Mouse (Mus musculus) midbrain, embryonic 15.5 days (tissue): ENCODE results near the gene Stk39. TPM values are rescaled to one million over a fixed set of nuclear protein-coding genes. Genes with fewer than 3 reads are reported as not detected.
"Not testable (repeated sequence)": the region's sequence is repeated elsewhere in the genome, so short reads cannot be mapped to it uniquely, and the experiment has no call there.

Experiments used
- ATAC-seq: fragments of 200-750 bp; cut with Nextera tagmentation; replicated peaks from 2 replicates; pipeline ENCODE4 v1.8.0; 2017; ENCODE audit warnings: moderate TSS enrichment
- H3K27ac ChIP-seq: fragments of 300-500 bp; sonication (generic); 2 replicates; pipeline ENCODE4 v1.5.1; 2015; ENCODE audit warnings: mild to moderate bottlenecking, inconsistent platforms
- H3K27me3 ChIP-seq: fragments of 300-500 bp; sonication (generic); replicated peaks from 2 replicates; pipeline ENCODE4 v1.6.1; 2015; ENCODE audit warnings: inconsistent platforms
- H3K36me3 ChIP-seq: fragments of 300-500 bp; sonication (generic); replicated peaks from 2 replicates; pipeline ENCODE4 v1.6.1; 2015; ENCODE audit warnings: inconsistent platforms
- H3K4me1 ChIP-seq: fragments of 300-500 bp; sonication (generic); 2 replicates; pipeline ENCODE4 v1.6.1; 2015; ENCODE audit warnings: inconsistent platforms
- H3K4me2 ChIP-seq: fragments of 300-500 bp; sonication (generic); 2 replicates; pipeline ENCODE4 v1.6.1; 2015; ENCODE audit warnings: inconsistent platforms, mild to moderate bottlenecking, moderate library complexity
- H3K4me3 ChIP-seq: fragments of 300-500 bp; sonication (generic); 2 replicates; pipeline ENCODE4 v1.5.1; 2015; ENCODE audit warnings: mild to moderate bottlenecking, inconsistent platforms
- H3K9ac ChIP-seq: fragments of 300-500 bp; sonication (generic); 2 replicates; pipeline ENCODE4 v1.6.1; 2015; ENCODE audit warnings: mild to moderate bottlenecking, inconsistent platforms
- H3K9me3 ChIP-seq: fragments of 300-500 bp; sonication (generic); 2 replicates; pipeline ENCODE4 v1.6.1; 2016; ENCODE audit warnings: inconsistent platforms
- whole genome bisulfite sequencing: fragments of 180-500 bp; shearing (Covaris S2); methylation state at CpG from one replicate; pipeline ENCODE4 v1.1.7; 2015; ENCODE audit warnings: mixed read lengths; 5-methylcytosine and 5-hydroxymethylcytosine counted together
- polyA plus RNA-seq: library from polyadenylated mRNA; unstranded; fragments of >200 nt; fragmentation: Nextera tagmentation; extraction: Ambion mirVana; gene quantifications from 2 replicates; pipeline ENCODE4 v1.2.1, GENCODE M21; 2015

Gene Stk39
- polyA plus RNA-seq, 1 experiment from 2014 or later = 22.7 TPM

- H3K9me3 ChIP-seq = no peaks in the 10 kb centered on the region
- no peaks in the 10 kb centered on the region for H3K36me3 ChIP-seq
- H3K9ac ChIP-seq = no peak overlapping the region
- no peaks in the 10 kb centered on the region for H3K4me1 ChIP-seq
- 61% methylated on average over 4 of the region's 4 CpGs for WGBS
- H3K4me3 ChIP-seq = no peak overlapping the region
- no peak overlapping the region for H3K27ac ChIP-seq
- H3K27me3 ChIP-seq = no peaks in the 10 kb centered on the region
- H3K4me2 ChIP-seq = no peak overlapping the region
- no peak for ATAC-seq
These were observed 222.1 kb downstream of the Stk39 start for GRCm38 (mm10) chr2:68249855-68250424.

- 41% methylated on average over 3 of the region's 3 CpGs for WGBS
- H3K27ac ChIP-seq = no peak overlapping the region
- no peaks in the 10 kb centered on the region for H3K9me3 ChIP-seq
- no peaks in the 10 kb centered on the region for H3K36me3 ChIP-seq
- no peaks in the 10 kb centered on the region for H3K27me3 ChIP-seq
- H3K4me1 ChIP-seq = no peaks in the 10 kb centered on the region
- no peak overlapping the region for H3K4me3 ChIP-seq
- 0 out of 2 replicates have a peak, but pooled peaks have one; percentile 44 for ATAC-seq
- no peak overlapping the region for H3K9ac ChIP-seq
- H3K4me2 ChIP-seq = no peak overlapping the region
These were observed 225.8 kb downstream of the Stk39 start for GRCm38 (mm10) chr2:68246284-68246683.

GRCm38 (mm10) chr2:68244556-68244955 lies 227.5 kb downstream of the Stk39 start:
- Histone ChIP-seq H3K27ac (no peak overlapping the region), H3K27me3 (no peaks in the 10 kb centered on the region), H3K4me2 (no peak overlapping the region), H3K9me3 (no peaks in the 10 kb centered on the region), H3K4me1 (no peaks in the 10 kb centered on the region), H3K36me3 (no peaks in the 10 kb centered on the region), H3K9ac (no peak overlapping the region), H3K4me3 (no peak overlapping the region)
- 93% methylated on average over 1 of the region's 1 CpGs for WGBS
- no peak for ATAC-seq

GRCm38 (mm10) chr2:68243879-68244553 lies 228.1 kb downstream of the Stk39 start:
- no peak for ATAC-seq
- Histone ChIP-seq H3K4me1 (no peaks in the 10 kb centered on the region), H3K9me3 (no peaks in the 10 kb centered on the region), H3K27ac (no peak overlapping the region), H3K4me2 (no peak overlapping the region), H3K27me3 (no peaks in the 10 kb centered on the region), H3K9ac (no peak overlapping the region), H3K4me3 (no peak overlapping the region), H3K36me3 (no peaks in the 10 kb centered on the region)
- 77% methylated on average over 12 of the region's 12 CpGs for WGBS

GRCm38 (mm10) chr2:68243273-68243672 lies 228.8 kb downstream of the Stk39 start:
- WGBS = 72% methylated on average over 3 of the region's 3 CpGs
- no peaks in the 10 kb centered on the region for H3K27me3 ChIP-seq
- peak; percentile 46 for ATAC-seq
- H3K4me3 ChIP-seq = no peak overlapping the region
- H3K9me3 ChIP-seq = no peaks in the 10 kb centered on the region
- H3K27ac ChIP-seq = no peak overlapping the region
- H3K36me3 ChIP-seq = no peaks in the 10 kb centered on the region
- no peak overlapping the region for H3K4me2 ChIP-seq
- H3K9ac ChIP-seq = no peak overlapping the region
- no peaks in the 10 kb centered on the region for H3K4me1 ChIP-seq

GRCm38 (mm10) chr2:68242069-68242468 lies 230.0 kb downstream of the Stk39 start:
- Histone ChIP-seq H3K4me1 (no peaks in the 10 kb centered on the region), H3K27ac (no peak overlapping the region), H3K27me3 (no peaks in the 10 kb centered on the region), H3K36me3 (no peaks in the 10 kb centered on the region), H3K4me2 (no peak overlapping the region), H3K9me3 (no peaks in the 10 kb centered on the region), H3K4me3 (no peak overlapping the region), H3K9ac (no peak overlapping the region)
- ATAC-seq = no peak
- 86% methylated on average over 3 of the region's 3 CpGs for WGBS

- Histone ChIP-seq H3K4me1 (no peaks in the 10 kb centered on the region), H3K27ac (no peak overlapping the region), H3K9me3 (no peaks in the 10 kb centered on the region), H3K4me2 (no peak overlapping the region), H3K27me3 (no peaks in the 10 kb centered on the region), H3K9ac (no peak overlapping the region), H3K36me3 (no peaks in the 10 kb centered on the region), H3K4me3 (no peak overlapping the region)
- ATAC-seq = no peak
- 98% methylated on average over 1 of the region's 1 CpGs for WGBS
These were observed 230.4 kb downstream of the Stk39 start for GRCm38 (mm10) chr2:68241640-68242039.

GRCm38 (mm10) chr2:68239415-68239814 lies 232.7 kb downstream of the Stk39 start:
- not testable (repeated sequence) for H3K4me2 ChIP-seq, H3K27ac ChIP-seq, ATAC-seq, H3K27me3 ChIP-seq, H3K9ac ChIP-seq, H3K4me1 ChIP-seq, H3K9me3 ChIP-seq, H3K4me3 ChIP-seq, H3K36me3 ChIP-seq
- 36% methylated on average over 4 of the region's 4 CpGs for WGBS

- WGBS = 93% methylated on average over 5 of the region's 5 CpGs
- Histone ChIP-seq H3K4me1 (no peaks in the 10 kb centered on the region), H3K9me3 (no peaks in the 10 kb centered on the region), H3K4me3 (no peak overlapping the region), H3K4me2 (no peak overlapping the region), H3K9ac (no peak overlapping the region), H3K27me3 (no peaks in the 10 kb centered on the region), H3K27ac (no peak overlapping the region), H3K36me3 (no peaks in the 10 kb centered on the region)
- ATAC-seq = no peak
These were observed 239.1 kb downstream of the Stk39 start for GRCm38 (mm10) chr2:68232929-68233328.

- Histone ChIP-seq H3K27me3 (no peaks in the 10 kb centered on the region), H3K9ac (no peak overlapping the region), H3K4me2 (no peak overlapping the region), H3K9me3 (no peaks in the 10 kb centered on the region), H3K4me3 (no peak overlapping the region), H3K4me1 (no peaks in the 10 kb centered on the region), H3K27ac (no peak overlapping the region), H3K36me3 (no peaks in the 10 kb centered on the region)
- ATAC-seq = no peak
- 90% methylated on average over 2 of the region's 2 CpGs for WGBS
These were observed 242.2 kb downstream of the Stk39 start for GRCm38 (mm10) chr2:68229872-68230271.

- H3K4me3 ChIP-seq = no peak overlapping the region
- no peak overlapping the region for H3K9ac ChIP-seq
- no peaks in the 10 kb centered on the region for H3K4me1 ChIP-seq
- 73% methylated on average over 2 of the region's 2 CpGs for WGBS
- no peak for ATAC-seq
- H3K27ac ChIP-seq = no peak overlapping the region
- H3K27me3 ChIP-seq = no peaks in the 10 kb centered on the region
- H3K4me2 ChIP-seq = no peak overlapping the region
- no peaks in the 10 kb centered on the region for H3K9me3 ChIP-seq
- H3K36me3 ChIP-seq = no peaks in the 10 kb centered on the region
These were observed 243.0 kb downstream of the Stk39 start for GRCm38 (mm10) chr2:68229081-68229480.

- Histone ChIP-seq H3K4me2 (no peak overlapping the region), H3K27ac (no peak overlapping the region)
- WGBS = 73% methylated on average over 5 of the region's 5 CpGs
These were observed 249.7 kb downstream of the Stk39 start for GRCm38 (mm10) chr2:68222227-68222873.

GRCm38 (mm10) chr2:68221226-68221625 lies 250.8 kb downstream of the Stk39 start:
- WGBS = 67% methylated on average over 4 of the region's 4 CpGs
- H3K36me3 ChIP-seq = no peaks in the 10 kb centered on the region
- 0 out of 2 replicates have a peak, but pooled peaks have one; percentile 67 for ATAC-seq
- no peaks in the 10 kb centered on the region for H3K27me3 ChIP-seq
- no peaks in the 10 kb centered on the region for H3K9me3 ChIP-seq
- H3K4me3 ChIP-seq = no peak overlapping the region
- no peak overlapping the region for H3K9ac ChIP-seq
- no peaks in the 10 kb centered on the region for H3K4me1 ChIP-seq
- no peak overlapping the region for H3K4me2 ChIP-seq
- H3K27ac ChIP-seq = no peak overlapping the region

More at GRCm38 (mm10) chr2:68222227-68222873, 249.7 kb downstream of the Stk39 start:
- H3K9ac ChIP-seq = no peak overlapping the region
- H3K4me3 ChIP-seq = no peak overlapping the region
- no peaks in the 10 kb centered on the region for H3K4me1 ChIP-seq
- no peaks in the 10 kb centered on the region for H3K9me3 ChIP-seq
- no peaks in the 10 kb centered on the region for H3K36me3 ChIP-seq
- ATAC-seq = no peak
- no peaks in the 10 kb centered on the region for H3K27me3 ChIP-seq
